Mouse (Mus musculus) myocyte (in vitro differentiated cells): ENCODE results near the gene Chd3. TPM values are rescaled to one million over a fixed set of nuclear protein-coding genes. Genes with fewer than 3 reads are reported as not detected.

ENCODE experiments used
- H3K27me3 ChIP-seq: one replicate; pipeline ENCODE4 v1.6.1; 2011; ENCODE audit not compliant: control insufficient read depth, insufficient read depth, insufficient read length
- H3K36me3 ChIP-seq: one replicate; pipeline ENCODE4 v1.6.1; 2011; ENCODE audit not compliant: control insufficient read depth, insufficient read depth
- H3K4me2 ChIP-seq: one replicate; pipeline ENCODE4 v1.6.1; 2011; ENCODE audit warnings: low read depth, control low read depth
- H3K4me3 ChIP-seq: one replicate; pipeline ENCODE4 v1.5.1; 2011; ENCODE audit warnings: mild to moderate bottlenecking, control low read depth, moderate library complexity
- H3K79me2 ChIP-seq: one replicate; pipeline ENCODE4 v1.6.1; 2011; ENCODE audit not compliant: control insufficient read depth, insufficient read depth
- H3ac ChIP-seq: one replicate; pipeline ENCODE4 v1.6.1; 2011; ENCODE audit not compliant: control insufficient read depth, insufficient read length
- CEBPB ChIP-seq: IDR thresholded peaks from 2 replicates; pipeline ENCODE4 v1.6.1; 2011; ENCODE audit warnings: mild to moderate bottlenecking, moderate library complexity; ENCODE audit not compliant: poor library complexity, insufficient read depth, severe bottlenecking
- E2F4 ChIP-seq: IDR thresholded peaks from one replicate; pipeline ENCODE4 v1.6.1; 2011; ENCODE audit warnings: mild to moderate bottlenecking, control low read depth, moderate library complexity; ENCODE audit not compliant: insufficient read depth
- MAX ChIP-seq: IDR thresholded peaks from one replicate; pipeline ENCODE4 v1.6.1; 2011; ENCODE audit warnings: low read depth, mild to moderate bottlenecking, control low read depth
- MYOD1 ChIP-seq, 3 experiments: IDR thresholded peaks; one replicate each; pipeline ENCODE4 v1.6.1; 2011; ENCODE audit warnings: control low read depth in 2 of 3, low read depth in 2 of 3, mild to moderate bottlenecking in 2 of 3, moderate library complexity in 1 of 3; ENCODE audit not compliant: insufficient read length in 2 of 3, control insufficient read depth in 1 of 3
- MYOG ChIP-seq, 3 experiments: IDR thresholded peaks; one replicate each; pipeline ENCODE4 v1.6.1; 2011; ENCODE audit warnings: control low read depth in 2 of 3, low read depth in 2 of 3, mild to moderate bottlenecking in 2 of 3; ENCODE audit not compliant: insufficient read length in 2 of 3, control insufficient read depth in 1 of 3, insufficient read depth in 1 of 3
- POLR2A ChIP-seq: IDR thresholded peaks from one replicate; pipeline ENCODE4 v1.6.1; 2011; ENCODE audit warnings: low read depth, mild to moderate bottlenecking, control low read depth, moderate library complexity; ENCODE audit not compliant: insufficient read length
- POLR2AphosphoS2 ChIP-seq: IDR thresholded peaks from one replicate; pipeline ENCODE4 v1.6.1; 2011; ENCODE audit warnings: low read depth, control low read depth; ENCODE audit not compliant: insufficient read length
- REST ChIP-seq: IDR thresholded peaks from one replicate; pipeline ENCODE4 v1.6.1; 2011; ENCODE audit warnings: mild to moderate bottlenecking, control low read depth, moderate library complexity; ENCODE audit not compliant: insufficient read depth, insufficient read length
- SRF ChIP-seq: IDR thresholded peaks from one replicate; pipeline ENCODE4 v1.6.1; 2011; ENCODE audit warnings: low read depth; ENCODE audit not compliant: control insufficient read depth, insufficient read length
- TCF12 ChIP-seq: IDR thresholded peaks from one replicate; pipeline ENCODE4 v1.6.1; 2011; ENCODE audit warnings: mild to moderate bottlenecking, control low read depth; ENCODE audit not compliant: poor library complexity, insufficient read depth, severe bottlenecking
- TCF3 ChIP-seq: IDR thresholded peaks from one replicate; pipeline ENCODE4 v1.6.1; 2011; ENCODE audit warnings: low read depth, control low read depth; ENCODE audit not compliant: insufficient read length
- USF1 ChIP-seq: IDR thresholded peaks from one replicate; pipeline ENCODE4 v1.6.1; 2011; ENCODE audit warnings: low read depth, mild to moderate bottlenecking, control low read depth, moderate library complexity
- polyA plus RNA-seq: library from polyadenylated mRNA; unstranded; fragments of >200 nt; fragmentation: generic; extraction: Trizol; gene quantifications from one replicate; pipeline ENCODE4 v1.2.1, GENCODE M21; 2012; ENCODE audit warnings: missing spikeins

The Chd3 gene
- polyA plus RNA-seq, 1 experiment, result 148 TPM

DNA sequence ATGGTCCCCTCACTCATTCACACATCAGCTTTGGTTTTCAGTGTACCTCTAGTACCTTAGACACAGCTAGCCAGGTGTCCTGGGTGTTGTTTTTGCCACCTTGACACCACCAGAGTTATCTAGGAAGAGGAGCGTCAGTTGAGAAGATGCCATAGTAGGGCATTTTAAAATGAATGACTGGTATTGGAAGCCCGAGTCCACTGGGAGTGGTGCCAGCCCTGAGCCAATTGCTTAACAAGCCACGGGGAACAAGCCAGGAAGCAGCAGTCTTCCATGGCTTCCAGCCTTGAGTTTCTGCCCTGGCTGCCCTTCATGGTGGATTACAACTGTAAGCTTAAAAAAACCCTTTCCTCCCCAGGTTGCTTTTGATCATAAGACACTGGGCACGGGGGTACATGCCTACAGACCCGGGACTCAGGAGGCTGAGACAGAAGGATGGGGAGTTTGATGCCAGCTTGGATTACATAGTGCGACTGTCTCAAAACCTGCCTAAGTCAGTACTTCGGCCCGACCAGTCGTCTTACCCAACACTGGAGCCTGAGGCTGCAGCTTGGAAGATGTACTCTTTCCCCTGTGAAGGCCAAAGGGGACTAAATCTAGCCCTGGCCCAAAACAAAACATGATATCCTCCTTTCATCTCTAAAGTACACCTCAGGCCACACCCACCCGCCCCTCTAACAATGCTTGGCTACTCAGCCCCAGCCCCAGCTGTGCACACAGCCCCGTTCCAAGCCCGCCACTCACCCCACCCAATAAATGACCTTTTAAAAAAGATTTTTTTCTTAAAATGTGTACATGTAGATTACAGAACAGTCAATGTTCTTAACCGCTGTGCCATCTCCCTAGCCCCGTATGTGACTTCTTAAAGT is 20.6 kb upstream of the Chd3 start:
- H3K79me2 ChIP-seq, result peaks cover 12% of the 10 kb centered on the region

DNA sequence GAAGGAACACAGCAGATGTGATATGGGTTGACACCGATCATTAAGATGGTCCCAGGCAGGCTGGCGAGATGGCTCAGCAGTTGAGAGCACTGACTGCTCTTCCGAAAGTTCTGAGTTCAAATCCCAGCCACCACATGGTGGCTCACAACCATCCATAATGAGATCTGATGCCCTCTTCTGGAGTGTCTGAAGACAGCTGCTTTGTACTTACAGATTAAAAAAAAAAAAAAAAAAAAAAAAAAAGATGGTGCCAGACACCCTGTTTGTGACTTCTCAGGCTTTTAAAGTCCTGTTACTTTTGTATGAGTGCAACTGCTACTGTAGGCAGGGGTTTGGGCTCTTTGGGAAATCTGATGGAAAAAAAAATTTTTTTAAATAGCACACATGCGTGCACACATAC is 19.5 kb upstream of the Chd3 start:
- Histone ChIP-seq H3K36me3 (no peaks in the 10 kb centered on the region), H3K27me3 (no peaks in the 10 kb centered on the region), H3K4me2 (no peak overlapping the region), H3K4me3 (no peak overlapping the region), H3ac (no peak overlapping the region), H3K79me2 (peaks cover 1% of the 10 kb centered on the region)
- no peak for TF ChIP-seq MYOG (IDR thresholded peaks at IDR 0.05; ENCODE audit: control insufficient read depth in 1 of 3, insufficient read depth in 1 of 3, insufficient read length in 2 of 3, low read depth in 2 of 3)
- TF ChIP-seq SRF, result no peak
- TF ChIP-seq TCF3, result no peak
- no peak for TF ChIP-seq E2F4
- no peak for TF ChIP-seq USF1
- no peak for TF ChIP-seq REST
- no peak for TF ChIP-seq POLR2AphosphoS2
- TF ChIP-seq MAX, result no peak
- TF ChIP-seq CEBPB, result no peak
- TF ChIP-seq POLR2A, result no peak
- no peak for TF ChIP-seq TCF12
- TF ChIP-seq MYOD1 (IDR thresholded peaks at IDR 0.05; ENCODE audit: control insufficient read depth in 1 of 3, insufficient read length in 2 of 3, low read depth in 2 of 3), result no peak

More for the DNA sequence above, 20.6 kb upstream of the Chd3 start:
- Histone ChIP-seq H3K4me2 (peak overlapping the region; percentile 42), H3K36me3 (no peaks in the 10 kb centered on the region), H3K27me3 (no peaks in the 10 kb centered on the region), H3K4me3 (no peak overlapping the region), H3ac (no peak overlapping the region)
- no peak for TF ChIP-seq TCF3

DNA sequence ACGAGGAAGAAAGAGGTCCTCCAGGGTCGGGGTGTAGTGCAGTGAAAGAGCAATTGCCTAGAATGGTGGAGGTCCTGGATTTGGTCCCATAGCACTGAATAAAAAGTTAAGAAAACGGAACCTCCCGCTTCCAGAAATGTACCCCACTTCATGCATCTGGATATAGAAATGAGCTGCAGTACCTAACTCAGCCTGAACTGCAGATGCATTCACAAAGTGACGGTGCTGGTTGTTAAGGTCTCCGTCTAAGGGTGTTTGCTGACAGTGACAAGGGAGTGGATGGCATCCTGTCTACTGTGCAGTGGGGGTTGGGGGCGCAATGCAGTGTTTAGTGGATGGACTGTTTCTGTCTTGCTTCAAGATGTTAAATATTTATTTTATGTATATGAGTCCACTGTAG is 17.6 kb upstream of the Chd3 start:
- Histone ChIP-seq H3K79me2 (no peaks in the 10 kb centered on the region), H3K27me3 (no peaks in the 10 kb centered on the region), H3K36me3 (no peaks in the 10 kb centered on the region), H3K4me2 (no peak overlapping the region), H3K4me3 (no peak overlapping the region), H3ac (no peak overlapping the region)
- TF ChIP-seq REST (no peak), TCF12 (no peak), SRF (no peak), E2F4 (no peak), TCF3 (no peak), POLR2AphosphoS2 (peak; percentile 15)

DNA sequence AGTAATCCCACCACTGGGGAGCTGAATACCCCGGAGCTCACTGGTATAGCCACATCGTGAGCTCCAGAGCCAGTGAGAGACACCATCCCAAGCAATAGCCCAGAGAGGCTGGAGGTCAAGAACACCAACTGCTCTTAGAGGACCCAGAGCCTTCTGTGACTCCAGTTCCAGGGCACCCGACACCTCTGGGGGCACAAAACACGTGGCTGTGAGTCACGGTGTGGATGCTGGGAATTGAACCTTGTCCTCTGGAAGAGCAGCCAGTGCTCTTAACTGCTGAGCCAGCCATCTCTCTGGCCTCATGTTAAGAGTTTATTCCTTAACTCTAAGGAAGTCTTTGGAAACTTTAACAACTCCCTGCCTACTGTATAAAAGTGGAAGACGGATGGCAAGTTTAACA is 15.8 kb upstream of the Chd3 start:
- H3ac ChIP-seq, result no peak overlapping the region
- TF ChIP-seq E2F4, result no peak
- TF ChIP-seq USF1, result no peak
- TF ChIP-seq SRF, result no peak
- TF ChIP-seq MYOG (IDR thresholded peaks at IDR 0.05; ENCODE audit: control insufficient read depth in 1 of 3, insufficient read depth in 1 of 3, insufficient read length in 2 of 3, low read depth in 2 of 3), result no peak
- no peak for TF ChIP-seq CEBPB
- TF ChIP-seq POLR2A, result no peak
- no peak for TF ChIP-seq TCF12
- H3K79me2 ChIP-seq, result no peaks in the 10 kb centered on the region
- H3K4me2 ChIP-seq, result no peak overlapping the region
- no peaks in the 10 kb centered on the region for H3K36me3 ChIP-seq
- H3K4me3 ChIP-seq, result no peak overlapping the region
- H3K27me3 ChIP-seq, result no peaks in the 10 kb centered on the region

DNA sequence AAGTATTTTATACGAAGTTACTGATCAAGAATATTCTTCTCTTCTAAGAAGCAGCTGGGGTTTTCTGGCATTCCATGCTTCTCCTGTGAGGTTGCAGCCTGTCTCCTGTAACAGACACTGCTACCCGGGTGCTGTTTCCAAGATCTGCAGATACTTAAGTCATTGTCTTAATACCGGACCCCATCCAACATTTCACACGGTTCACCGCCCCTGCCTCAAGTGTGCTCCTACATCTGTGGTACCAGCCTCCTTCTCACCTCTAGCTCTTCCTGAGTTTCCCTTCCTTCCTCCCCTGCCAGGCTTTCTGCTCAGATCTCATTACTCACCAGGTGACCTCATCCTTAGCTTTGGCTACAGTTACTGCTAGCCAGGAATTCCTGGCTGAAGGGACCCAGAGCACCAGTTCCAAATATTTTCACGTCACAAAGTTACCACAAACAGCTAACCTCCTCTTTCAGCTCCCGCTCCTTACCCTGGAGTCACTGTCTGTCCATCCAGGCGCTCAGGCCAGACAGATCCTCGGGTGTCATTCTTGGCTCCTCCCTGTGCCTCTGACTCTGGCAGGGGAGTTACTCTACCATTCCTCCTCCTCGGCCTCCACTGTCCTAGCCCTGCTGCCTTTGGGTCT is 13.4 kb upstream of the Chd3 start:
- Histone ChIP-seq H3K27me3 (no peaks in the 10 kb centered on the region), H3K36me3 (no peaks in the 10 kb centered on the region)

More for the DNA sequence above, 13.4 kb upstream of the Chd3 start:
- TF ChIP-seq POLR2AphosphoS2 (peak; percentile 20), TCF12 (no peak), MYOG (IDR thresholded peaks at IDR 0.05; ENCODE audit: control insufficient read depth in 1 of 3, insufficient read depth in 1 of 3, insufficient read length in 2 of 3, low read depth in 2 of 3) (no peak), SRF (no peak), POLR2A (peak; percentile 10)
- Histone ChIP-seq H3K4me3 (no peak overlapping the region), H3K79me2 (no peaks in the 10 kb centered on the region), H3ac (no peak overlapping the region), H3K4me2 (peak overlapping the region; percentile 59)
